Mouse (Mus musculus): ENCODE measurements around the gene Lrrc8d.

DNA sequence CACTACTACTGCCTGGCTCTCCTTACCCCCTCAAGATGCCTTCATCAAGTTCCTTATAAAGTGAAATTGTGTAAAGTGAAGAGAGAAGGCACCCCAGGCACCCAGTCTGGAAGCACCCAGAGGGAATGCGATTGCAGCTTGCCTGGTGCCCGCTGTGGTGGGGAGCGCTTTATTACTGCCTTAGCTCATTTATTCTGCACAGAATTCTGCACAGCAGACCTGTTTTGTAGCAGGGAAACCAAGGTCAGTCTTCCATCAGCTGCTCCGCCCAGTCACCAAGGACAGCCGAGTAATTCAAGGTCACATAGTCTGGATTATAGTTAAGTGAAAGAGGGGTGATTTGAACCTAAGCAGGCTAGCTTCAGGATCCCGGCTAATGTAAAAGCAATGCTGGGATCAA, 14.7 kb downstream of the Lrrc8d start:
- TF ChIP-seq CTCF (conservative IDR thresholded peaks at IDR 0.05 in 1 of 2, IDR thresholded peaks at IDR 0.05 in 1 of 2; ENCODE audit: low read depth in 2 of 2, low read length in 2 of 2) (no peak), EP300 (IDR thresholded peaks at IDR 0.05; ENCODE audit: low read length) (no peak), IRF4 (IDR thresholded peaks at IDR 0.05; ENCODE audit: low read depth, low read length) (no peak), TCF12 (IDR thresholded peaks at IDR 0.05; ENCODE audit: low read depth, low read length) (no peak), HCFC1 (IDR thresholded peaks at IDR 0.05; ENCODE audit: low read depth, low read length) (no peak), POLR2A (IDR thresholded peaks at IDR 0.05; ENCODE audit: low read depth, low read length) (no peak)

Data from CH12.LX (cell line).